Mouse (Mus musculus) frontal cortex, adult 2 months (tissue): ENCODE data around the gene 2300002M23Rik. TPM values are rescaled to one million over a fixed set of nuclear protein-coding genes. Genes with fewer than 3 reads are reported as not detected.

Experiments used
- DNase-seq, 2 experiments: peaks; one replicate each; pipeline ENCODE4 v3.0.0; 2022; ENCODE audit warnings: low spot score in 1 of 2; ENCODE audit errors: extremely low spot score in 1 of 2
- polyA plus RNA-seq: library from polyadenylated mRNA; depleted of rRNA; stranded (reverse); fragments of >200 nt; gene quantifications from 2 replicates; pipeline ENCODE4 v1.2.3, GENCODE M21; 2012; rRNA removed

2300002M23Rik gene
- not detected in 2 replicates for polyA plus RNA-seq

DNA sequence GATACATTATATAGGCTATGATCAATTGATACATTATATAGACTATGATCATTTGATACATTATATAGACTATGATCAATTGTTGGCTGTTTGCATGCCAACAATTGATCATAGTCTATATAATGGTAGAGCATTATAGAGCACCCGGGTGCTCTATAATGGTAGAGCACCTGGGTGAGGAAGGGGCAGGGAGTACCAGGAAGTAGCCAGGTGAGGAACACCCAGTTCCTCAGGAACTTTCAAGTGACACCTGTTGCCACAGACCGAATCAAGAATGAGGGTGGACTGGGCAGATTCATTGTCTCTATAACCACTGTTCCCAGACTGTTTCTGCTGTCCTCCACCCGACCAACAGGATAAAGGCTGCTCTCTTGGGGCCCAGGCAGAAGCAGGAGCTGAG lies at the start of gene 2300002M23Rik:
Gene 2300002M23Rik (plus strand): TSS at position 301 of the 400 bp plus-strand sequence.
- DNase-seq: no peak

DNA sequence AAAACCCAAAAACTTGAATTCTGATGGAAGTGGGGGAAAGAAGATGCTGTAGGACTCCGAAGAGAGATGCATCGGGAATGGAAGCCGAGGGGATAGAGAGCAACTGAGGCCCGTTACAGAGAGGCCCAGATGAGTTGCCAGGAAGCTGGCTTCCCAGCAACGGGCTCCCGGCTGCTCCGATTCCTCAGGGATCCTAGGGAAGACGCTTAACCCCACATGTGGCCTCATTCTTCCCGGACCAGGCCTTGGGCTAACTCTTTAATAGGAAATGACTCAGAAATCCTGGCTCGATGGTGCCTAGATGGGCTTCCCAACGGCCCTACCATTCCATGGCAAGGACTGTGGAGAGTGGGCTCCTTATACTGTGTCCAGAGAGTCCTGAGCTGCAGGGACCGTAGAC lies 49.7 kb upstream of the 2300002M23Rik start:
- DNase-seq: no peak

DNA sequence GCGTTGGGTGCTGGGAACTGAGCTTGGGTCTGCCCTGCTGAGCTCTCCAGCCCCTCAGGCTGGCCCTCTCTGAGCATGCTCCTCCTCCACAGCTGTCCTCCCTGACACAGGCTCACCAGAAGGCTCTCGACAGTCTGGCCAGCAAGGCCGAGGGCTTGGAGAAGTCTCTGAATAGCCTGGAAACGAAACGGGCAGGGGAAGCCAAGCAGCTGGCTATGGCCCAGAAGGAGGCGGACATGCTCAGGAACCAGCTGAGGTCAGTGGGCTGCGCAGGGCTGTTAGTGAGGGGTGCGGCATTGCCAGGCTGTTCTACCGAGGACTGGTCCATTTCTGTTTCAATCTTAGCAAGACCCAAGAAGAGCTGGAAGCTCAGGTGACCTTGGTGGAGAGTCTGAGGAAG lies 42.9 kb upstream of the 2300002M23Rik start:
- no peak for DNase-seq

DNA sequence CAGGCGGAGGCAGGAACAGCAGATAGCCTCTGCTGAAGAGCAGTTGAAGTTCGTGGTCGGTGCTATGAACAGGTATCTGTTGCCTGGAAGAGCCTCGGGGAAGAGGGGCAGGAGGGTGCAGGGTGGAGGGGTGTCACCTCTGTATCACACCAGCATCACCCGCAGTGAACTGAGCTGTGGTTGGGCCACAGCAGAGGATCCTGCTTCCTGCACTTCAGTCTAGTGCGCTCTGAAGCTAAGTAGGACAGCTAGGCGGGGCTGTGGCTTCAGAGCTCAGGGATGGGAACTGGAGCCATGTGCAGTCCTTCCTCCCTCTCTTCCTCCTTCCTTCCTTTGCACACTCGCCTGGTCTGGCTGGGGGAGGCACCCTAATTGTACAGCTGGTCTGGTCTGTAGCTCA lies 40.6 kb upstream of the 2300002M23Rik start:
- no peak for DNase-seq

DNA sequence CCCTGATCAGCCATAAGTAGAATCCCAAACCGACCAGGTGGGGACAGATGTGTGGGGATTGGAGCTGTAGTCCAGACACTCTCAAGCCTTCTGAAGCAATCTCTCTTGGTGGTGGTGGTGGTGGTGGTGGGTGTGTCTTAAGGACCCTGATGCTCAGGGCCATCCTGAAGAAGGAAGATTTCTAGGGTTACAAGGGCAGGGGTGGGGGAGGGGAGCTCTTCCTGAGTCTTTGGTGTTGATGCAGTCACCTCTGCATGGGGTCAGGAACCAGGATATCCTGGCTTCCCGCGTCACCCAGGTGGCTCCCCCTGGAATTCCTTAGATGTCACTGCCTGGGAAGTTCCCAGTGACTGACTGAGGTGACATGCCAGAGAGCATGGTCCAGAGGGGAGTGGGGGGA lies 34.9 kb upstream of the 2300002M23Rik start:
- no peak for DNase-seq

DNA sequence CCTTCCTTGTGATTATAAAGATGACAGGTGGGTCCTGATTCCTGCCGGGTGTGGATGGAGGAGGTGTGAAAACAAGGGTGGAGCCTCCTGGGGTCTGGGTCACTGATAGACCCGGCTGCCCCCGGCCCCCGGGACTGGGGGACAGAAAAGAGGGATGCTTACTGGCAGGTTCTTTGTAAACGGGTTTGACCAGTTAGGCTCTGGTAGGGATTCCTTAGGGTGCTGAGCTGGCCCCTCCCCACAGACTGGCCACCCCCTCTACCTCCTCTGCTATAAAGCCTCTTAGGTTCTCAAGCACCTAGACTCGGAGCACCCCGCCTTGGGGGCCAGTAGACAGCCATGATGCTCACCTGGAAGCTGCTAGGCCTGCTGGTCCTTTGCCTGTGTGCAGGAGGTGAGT lies 34.3 kb upstream of the 2300002M23Rik start, which contains the start of gene Psors1c2:
Gene Psors1c2 (plus strand): TSS at position 301 of the 400 bp plus-strand sequence.
- DNase-seq: no peak

DNA sequence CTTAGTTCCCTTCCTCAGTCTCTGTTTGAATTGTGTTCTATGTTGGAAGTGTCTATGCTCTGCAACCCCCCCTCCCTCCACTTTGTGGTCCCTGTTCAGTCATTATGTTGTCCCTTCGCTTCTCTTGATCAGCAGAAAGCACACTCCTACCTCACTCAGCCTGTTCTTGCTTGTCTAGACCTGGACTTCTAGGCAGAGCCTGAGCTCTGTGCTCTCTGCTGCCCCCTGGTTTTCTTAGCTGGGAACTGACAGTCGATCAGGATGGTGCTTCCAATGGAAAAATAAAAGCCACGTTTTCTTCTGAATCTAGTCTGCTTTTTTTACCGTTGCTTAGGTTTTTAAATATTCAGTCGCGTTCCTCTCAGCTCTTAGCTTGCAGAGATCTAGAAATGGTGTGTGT lies 32.9 kb upstream of the 2300002M23Rik start:
- DNase-seq: peak; percentile 66 to 94

DNA sequence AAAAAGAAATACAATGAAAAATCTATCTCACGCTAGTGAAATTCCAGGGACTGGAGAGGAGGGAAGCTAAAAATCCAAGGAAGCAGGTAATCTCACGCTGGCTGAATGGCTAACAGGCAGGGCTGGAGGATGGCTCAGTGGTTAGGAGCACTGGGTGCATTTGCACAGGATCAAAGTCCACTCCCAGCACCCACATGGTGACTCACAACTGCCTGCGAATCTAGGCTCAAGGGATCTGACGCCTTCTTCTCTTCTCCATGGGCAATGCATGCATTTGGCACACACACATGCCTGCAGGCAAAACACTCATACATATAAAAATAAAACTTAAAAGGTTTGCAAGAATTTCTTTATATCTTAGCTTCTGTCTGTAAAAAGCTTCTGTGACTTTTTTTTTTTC lies 29.8 kb upstream of the 2300002M23Rik start:
- peak; percentile 49 to 61 for DNase-seq

DNA sequence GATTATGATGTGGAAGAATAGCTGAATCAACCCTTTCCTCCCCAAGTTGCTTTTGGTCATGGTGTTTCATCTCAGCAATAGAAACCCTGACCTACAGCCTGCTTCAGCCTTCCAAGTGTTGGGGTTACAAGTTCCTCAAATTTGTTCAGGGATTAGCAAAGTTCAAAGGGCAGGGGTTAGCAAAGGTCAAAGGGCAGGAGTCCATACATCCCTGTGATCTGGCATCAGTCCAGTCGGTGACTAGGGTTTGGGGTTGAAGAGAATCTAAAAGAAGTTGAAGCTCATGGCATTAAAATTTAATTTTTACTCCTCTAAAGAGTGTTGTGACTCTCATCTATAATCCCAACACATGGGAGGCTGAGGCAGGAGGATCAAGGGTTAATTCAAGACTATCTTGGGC lies 28.8 kb upstream of the 2300002M23Rik start:
- no peak for DNase-seq

DNA sequence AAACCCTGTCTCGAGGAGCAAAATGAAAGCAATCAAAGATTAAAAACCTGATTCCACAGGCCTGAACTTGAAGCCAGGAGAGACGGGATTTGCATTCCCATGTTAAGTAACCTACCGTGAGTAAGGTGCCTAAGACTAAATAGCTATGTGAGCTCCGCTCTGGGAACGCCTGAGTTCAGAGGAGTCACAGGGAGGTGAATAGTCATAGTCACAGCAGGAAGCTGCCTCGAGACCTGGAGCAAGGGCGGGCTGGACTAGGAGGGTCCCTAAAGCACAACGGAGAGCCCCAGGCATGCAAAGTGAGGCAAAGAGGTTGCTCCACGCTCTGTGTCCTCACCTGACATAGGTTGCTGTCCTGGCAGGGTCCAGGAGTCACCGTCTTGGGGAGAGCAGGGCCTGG lies 27.7 kb upstream of the 2300002M23Rik start:
- no peak for DNase-seq

DNA sequence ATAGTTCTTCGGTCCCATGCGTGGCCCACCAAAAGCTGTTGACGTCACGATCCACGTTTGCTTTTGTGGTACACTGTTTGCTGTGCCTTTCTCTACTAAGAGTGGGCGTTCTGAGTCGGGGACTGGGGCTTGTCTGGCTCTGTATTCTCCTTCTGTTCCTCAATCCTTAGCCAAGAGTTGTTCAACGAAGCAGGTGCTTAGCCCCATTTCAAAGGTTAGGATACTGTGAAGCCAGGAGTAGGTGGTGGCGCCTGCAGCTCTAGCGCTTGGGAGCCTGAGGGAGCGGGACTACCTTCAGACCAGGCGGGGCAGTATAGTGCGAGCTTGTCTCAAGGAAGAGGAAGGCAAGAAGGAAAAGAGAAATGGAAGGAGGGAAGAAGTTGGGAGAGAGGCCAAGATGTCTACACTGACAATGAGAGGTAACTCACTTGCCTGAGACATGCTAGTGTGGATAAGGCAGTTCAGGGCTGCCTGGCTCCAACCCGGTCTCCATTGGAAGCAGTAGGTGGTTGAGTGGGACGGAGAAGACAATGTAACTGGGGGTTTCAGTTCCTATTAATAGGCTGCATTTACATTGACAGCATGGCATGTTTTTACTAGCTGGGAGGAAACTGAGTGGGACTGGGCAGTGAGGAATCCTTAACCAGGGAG lies 24.4 kb upstream of the 2300002M23Rik start:
- DNase-seq: no peak

DNA sequence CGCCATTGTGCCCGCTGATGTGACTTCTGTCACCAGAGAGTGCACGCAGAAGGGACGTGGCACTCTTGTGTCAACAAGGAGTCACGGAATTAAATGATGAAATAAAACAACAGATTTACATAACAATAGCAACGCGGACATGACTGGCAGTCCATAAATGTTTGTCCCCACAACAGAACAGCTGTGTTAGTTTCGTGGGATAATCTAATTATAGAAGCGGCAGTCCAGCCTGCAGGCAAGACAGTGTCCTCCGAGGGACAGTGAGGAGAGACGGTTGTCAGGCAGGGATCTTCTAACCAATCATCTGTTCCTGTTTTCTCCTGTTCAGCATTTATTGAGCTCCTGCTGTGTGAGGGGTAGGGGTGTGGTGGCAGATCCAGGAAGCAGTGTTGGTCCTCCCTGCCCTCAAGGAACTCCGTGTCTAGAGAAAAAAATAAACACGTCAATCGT lies 23.8 kb upstream of the 2300002M23Rik start:
- DNase-seq: no peak

DNA sequence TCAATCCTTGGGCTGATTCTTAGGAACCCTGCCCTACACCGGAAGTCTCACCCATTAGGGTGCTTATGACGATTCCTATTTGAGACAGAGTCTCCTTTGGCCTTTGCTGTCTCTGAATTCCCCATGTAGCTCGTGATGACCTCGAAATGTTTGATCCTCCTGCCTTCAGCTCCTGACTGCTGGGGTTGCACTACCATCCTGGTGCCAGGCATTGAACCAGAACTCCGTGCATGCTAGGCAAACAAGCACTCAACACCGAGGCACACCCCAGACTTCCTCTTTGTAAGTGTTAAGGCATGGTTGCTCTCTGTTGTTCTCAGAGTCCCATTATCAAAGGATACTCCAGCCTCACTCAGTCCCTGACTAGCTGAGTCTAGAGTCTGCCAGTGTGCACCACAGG lies 23.2 kb upstream of the 2300002M23Rik start:
- DNase-seq: no peak

DNA sequence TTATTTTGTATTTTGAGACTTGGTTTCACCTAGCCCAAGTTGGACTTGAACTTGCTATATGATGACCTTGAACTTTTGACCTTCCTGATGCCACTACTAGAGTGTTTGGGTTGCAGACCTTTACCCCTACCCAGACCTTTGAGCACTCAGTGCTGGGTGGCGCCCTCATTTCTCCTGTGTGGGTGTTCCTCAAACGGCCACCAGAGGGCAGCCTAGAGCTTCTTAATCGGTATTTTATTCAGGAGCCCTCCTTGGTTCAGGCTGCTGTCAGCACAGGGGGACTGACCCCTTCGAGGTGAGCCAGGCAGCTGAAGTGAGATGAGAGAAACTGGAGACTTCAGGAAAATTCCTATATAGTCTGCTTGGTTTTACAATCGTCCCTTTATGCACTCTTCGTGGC lies 22.6 kb upstream of the 2300002M23Rik start:
- DNase-seq: peak in 1 of 2 experiments; percentile 78

DNA sequence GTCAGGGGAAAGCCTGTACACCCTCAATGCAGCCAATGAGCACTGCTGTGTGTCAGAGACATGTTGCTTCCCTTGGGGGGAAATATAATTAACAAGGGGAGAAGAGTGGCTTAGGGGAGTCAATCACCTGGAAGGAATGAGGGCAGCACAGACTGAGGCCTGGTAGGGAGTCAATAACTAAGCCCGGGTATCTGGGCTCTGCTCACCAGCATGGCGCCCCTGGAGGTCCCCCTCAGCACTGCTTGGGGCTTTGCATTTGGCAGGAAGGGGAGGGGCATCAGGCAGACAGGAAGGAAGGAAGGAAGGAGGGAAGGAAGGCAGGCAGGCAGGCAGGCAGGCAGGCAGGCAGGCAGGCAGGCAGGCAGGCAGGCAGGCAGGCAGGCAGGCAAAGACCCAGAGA lies 19.8 kb upstream of the 2300002M23Rik start:
- no peak for DNase-seq

DNA sequence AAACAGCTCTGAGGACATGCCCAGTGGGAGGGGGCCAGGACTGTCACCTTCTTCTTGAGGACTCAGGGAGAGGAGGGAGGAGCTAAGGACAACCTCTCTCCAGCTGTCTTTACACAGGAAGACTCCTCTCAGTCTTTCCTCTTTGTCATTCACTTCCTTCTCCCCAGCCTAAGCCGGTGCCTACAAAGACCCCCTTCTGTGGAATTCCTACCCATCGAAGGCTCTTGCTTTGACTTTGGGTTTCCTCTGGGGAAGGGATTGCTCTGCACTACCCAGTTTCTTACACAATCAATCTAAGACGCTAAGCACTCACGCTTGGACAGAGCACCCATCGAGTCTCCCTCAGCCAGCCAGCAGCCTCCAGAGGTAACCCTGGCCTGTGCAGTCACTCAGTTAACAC lies 18.6 kb upstream of the 2300002M23Rik start:
- no peak for DNase-seq

DNA sequence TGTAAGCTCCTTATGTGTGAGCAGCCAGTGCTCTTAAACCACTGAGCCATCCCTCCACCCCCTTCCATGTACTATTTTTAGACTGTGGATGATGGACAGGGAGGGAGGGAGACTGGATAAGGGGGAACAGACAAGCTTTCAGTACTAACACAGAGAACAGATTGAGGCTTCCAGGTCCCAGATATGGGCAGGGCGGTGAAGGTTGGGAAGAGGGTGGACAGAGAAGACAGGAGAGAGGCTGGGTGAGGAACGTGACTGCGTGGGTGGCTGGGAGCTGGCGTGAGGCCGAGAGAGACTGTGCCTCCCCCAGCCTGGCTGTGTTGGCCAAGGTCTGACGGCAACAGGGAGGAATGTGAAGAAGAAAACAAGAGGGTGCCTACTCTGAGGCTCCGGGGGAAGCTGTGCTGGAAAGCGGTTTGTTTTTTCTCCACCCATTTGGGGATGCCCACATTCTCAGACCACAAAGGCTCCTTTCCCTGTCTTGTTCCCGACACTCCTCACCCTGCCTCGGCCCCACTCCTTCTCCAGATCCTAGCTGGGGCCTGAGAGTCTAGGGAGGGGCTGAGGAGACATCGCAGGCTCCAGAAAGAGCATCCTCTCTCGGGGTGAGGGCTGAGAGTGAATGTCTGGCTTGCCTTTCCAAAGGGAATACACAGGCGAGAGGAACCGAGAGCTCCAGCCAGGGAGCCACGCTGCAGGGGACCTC lies 17.7 kb upstream of the 2300002M23Rik start:
- DNase-seq: peak; percentile 82 to 85

DNA sequence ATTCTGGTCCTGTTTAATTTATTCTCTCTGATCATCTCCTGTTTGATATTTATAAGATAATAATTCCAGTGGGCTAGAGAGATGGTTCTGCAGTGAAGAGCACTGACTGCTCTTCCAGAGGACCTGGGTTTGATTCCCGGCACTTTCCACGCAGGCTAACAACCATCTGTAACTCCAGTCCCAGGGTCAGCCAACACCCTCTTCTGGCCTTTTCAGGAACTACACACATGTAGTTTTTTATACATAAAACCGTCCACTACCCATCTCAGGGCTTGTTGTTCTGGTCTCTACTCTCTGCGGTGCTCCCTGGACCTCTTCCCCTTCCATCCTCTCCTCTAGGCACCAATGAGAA lies 17.1 kb upstream of the 2300002M23Rik start:
- no peak for DNase-seq

DNA sequence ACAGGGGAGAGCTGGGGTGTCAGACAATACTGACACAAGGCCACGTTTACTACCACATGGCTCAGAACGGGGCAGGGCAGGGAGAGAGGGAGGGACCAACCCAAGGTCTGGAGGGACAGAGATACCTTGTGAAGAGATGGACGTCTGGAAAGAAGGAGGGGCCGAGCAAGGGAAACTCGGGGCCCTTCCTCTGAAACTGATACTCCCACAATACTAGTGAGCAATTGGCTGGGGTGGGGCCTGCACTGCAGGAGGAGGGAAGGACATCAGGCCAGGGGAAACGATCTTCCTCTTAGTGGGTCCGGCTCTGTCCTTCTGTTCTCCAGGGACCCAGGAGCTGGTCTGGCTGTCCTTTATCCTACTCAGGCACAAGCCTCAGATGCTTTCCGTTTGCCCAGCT lies 16.4 kb upstream of the 2300002M23Rik start:
- no peak for DNase-seq

DNA sequence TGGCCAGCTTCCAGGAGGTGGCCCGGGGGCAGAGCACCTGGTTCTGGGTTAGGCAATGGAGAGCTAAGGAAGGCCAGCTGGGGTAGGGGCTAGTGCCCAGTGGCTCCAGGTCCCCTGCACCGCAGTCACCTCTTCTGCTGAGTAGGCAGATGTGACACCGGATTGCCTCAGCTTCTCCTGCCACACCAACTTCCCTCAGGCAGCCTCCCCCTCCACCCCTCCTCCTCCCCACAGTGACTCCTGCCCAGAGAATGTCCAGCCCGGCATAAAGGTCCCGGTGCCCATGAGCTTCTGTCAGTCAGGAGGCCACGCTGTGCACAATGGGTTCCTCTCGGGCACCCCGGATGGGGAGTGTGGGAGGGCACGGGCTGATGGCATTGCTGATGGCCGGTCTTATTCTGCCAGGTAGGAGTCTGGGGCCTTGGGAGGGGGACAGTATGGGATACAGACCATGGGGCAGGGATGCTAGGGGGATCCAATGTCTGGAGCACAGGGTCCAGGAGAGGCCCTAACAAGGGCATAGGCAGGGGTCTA lies 15.3 kb upstream of the 2300002M23Rik start, which contains the start of gene Cdsn:
Gene Cdsn (plus strand): TSS at position 248 of the 534 bp plus-strand sequence.
- no peak for DNase-seq

DNA sequence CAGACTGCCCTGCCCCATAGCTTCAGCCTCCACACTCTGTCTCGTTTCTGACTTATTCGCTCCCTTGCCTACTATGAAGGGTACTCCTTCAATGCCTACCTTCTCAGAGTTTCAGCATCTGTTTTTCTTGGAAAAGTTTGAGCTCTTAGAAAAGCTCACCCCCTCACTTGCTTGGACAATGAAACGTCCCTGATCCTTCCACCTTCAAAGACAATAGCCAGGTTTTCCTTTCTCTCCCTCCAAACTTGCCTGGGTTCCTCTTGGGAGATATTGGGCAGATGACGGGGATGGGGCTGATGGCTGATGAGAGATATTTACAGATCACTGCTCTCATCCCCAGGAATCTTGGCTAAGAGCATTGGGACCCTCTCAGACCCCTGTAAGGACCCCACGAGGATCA lies 12.9 kb upstream of the 2300002M23Rik start:
- no peak for DNase-seq
